Mouse (Mus musculus): ENCODE measurements at regions not wholly inside any gene's neighbourhood (a gene's known extent, or its start where the extent isn't known, plus 50 kb on each side); places are given as distances from the start of the nearest gene placed in this dataset.

DNA sequence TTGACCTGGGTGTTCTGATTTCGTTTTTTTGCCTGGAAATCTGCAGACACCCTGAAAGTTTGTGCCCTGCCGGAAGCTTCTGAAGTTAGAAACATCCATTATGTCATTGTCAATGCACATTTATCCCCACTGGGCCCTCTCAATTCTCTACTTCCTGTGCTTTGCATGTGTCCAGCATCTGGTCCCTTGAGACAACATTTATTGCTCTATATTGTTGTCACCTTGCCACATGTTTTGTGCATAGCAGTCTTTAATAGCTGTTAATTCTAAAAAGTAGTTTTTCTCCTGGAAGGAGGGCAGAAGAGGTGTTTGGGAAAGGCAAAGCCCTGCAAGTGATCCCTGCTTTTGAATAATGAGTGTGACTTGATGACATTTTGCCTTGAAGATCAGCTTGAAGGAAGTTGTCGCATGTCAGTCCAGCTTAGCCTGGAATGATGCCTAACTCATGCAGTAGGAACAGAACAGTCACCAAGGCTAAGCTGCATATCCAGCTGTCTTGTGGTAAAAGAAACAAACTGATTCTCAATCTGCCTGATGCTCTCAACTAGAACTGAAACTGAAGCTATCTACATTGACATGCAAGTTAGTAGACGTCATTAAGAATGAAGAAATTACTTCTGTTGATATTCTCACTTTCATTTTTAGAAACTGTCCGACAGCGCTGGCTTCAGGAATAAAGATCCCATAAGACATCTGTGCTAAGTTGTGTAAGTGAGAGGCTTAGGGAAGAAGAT lies 152.9 kb downstream of the Gm9733 start:
- DNase-seq (ENCODE audit: low read depth, low spot score) = no peak
- 72% methylated on average over 6 of the region's 6 CpGs for WGBS

GRCm38 (mm10) chr3:15181111-15181510 lies 151.0 kb downstream of the Gm9733 start:
- DNase-seq (ENCODE audit: low read depth, low spot score) = no peak
- 96% methylated on average over 5 of the region's 5 CpGs for WGBS

DNA sequence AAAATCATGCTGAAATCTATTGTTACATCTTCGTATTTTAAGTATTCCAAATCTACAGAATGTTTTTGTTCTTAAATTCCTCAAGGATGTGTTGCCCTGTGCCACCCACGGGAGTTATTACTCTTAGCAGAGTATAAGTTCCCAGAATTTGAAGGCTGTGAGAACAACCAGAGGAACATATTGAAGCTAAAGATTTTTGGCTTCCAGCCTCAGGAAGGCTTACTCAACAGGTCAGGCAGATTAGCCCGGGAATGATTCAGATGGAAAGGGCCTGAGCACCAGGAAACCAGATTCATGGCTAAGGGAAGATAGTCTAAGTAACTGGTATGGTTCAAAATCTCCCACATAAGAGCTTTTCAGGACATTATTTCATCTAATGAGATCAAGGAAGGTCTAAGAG lies 145.4 kb downstream of the Gm9733 start:
- no peak for DNase-seq (ENCODE audit: low read depth, low spot score)
- 76% methylated on average over 3 of the region's 3 CpGs for WGBS

DNA sequence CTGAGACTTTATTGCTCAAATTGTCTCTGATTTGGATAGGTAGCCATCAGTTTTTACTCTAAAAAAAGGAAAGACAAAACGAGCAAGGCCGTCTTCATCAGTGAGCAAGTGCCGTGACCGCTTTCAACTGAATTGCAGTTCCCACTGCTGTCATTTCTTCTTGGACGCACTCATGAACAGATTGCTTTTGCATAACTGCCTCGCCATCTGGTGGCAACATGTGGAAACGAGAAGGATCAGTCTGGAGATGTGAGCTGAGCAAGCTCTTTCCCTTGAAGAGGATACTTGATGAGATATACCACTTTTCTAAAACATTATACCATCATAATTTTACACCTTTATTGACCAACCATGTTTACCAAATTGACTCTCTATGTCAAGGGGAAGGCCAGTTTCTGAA lies 137.7 kb downstream of the Gm9733 start:
- 2% methylated on average over 7 of the region's 7 CpGs for WGBS
- DNase-seq (ENCODE audit: low read depth, low spot score) = peak; percentile 73

DNA sequence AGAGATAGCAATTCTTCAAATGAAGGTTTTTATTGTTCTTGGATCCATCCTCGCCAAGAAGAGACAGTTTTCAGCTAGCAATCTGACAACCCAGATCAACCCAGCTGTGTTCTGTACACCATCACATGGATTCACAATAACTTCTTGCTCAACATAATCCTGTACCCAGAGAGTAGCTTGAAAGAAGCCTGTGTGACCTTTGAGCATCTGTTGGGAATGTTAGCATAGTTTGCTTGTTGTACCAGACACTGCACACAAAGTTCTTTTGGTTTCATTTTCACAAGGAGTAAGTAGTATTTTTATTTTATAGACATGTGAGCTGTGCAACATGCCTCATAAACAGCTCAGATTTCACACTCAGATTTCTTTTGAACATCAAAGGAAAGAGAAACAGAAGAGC lies 136.0 kb downstream of the Gm9733 start:
- peak; percentile 28 for DNase-seq (ENCODE audit: low read depth, low spot score)
- 28% methylated on average over 1 of the region's 1 CpGs for WGBS

GRCm38 (mm10) chr3:15198086-15198485 lies 134.0 kb downstream of the Gm9733 start:
- 64% methylated on average over 3 of the region's 3 CpGs for WGBS
- no peak for DNase-seq (ENCODE audit: low read depth, low spot score)

GRCm38 (mm10) chr3:15200309-15200708 lies 131.8 kb downstream of the Gm9733 start:
- WGBS = 82% methylated on average over 1 of the region's 1 CpGs
- DNase-seq (ENCODE audit: low read depth, low spot score) = no peak

DNA sequence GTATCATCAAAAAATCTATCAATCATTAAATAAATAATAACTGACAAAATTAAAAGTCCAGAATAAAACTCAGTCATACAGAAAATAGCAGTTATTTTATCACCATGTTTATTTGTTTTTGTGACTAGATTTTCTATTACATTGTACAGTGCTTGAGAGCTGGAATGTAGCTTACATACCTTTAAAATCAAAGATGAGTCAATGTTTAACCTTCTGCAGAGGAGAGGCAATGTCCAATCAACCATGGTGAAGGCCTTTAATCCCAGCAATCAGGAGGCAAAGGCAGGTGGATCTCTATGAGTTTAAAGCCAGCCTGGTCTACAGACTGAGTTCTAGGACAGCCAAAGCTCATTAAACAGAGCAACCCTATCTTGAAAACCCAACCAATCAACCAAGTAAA lies 131.1 kb downstream of the Gm9733 start:
- no peak for DNase-seq (ENCODE audit: low read depth, low spot score)

- no peak for DNase-seq (ENCODE audit: low read depth, low spot score)
- WGBS = 84% methylated on average over 7 of the region's 7 CpGs
These were observed 129.3 kb downstream of the Gm9733 start for GRCm38 (mm10) chr3:15202760-15203159.

- 42% methylated on average over 6 of the region's 6 CpGs for WGBS
- DNase-seq (ENCODE audit: low read depth, low spot score) = no peak
These were observed 126.6 kb downstream of the Gm9733 start for GRCm38 (mm10) chr3:15205266-15206229.

- 91% methylated on average over 3 of the region's 3 CpGs for WGBS
- no peak for DNase-seq (ENCODE audit: low read depth, low spot score)
These were observed 119.7 kb downstream of the Gm9733 start for GRCm38 (mm10) chr3:15212357-15212756.

- DNase-seq (ENCODE audit: low read depth, low spot score) = no peak
These were observed 114.5 kb downstream of the Gm9733 start for GRCm38 (mm10) chr3:15217591-15217990.

DNA sequence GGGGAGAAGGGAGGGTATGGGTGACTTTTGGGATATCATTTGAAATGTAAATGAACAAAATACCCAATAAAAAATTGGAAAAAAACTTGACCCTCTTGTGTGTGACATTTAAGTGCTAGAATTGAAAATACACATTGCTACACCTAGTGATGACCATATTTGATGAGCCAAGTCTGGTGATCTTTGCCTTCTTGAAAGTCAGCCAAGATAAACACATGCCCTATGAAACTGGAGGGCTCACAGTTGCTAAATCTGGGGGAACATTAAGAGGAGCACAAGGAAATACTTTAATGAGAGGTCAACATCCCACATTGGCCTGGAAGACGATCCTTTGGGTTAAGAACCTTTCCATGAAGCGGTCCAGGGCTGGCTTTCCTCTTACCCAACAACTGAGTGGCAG lies 112.8 kb downstream of the Gm9733 start:
- DNase-seq (ENCODE audit: low read depth, low spot score) = no peak
- 45% methylated on average over 2 of the region's 2 CpGs for WGBS

DNA sequence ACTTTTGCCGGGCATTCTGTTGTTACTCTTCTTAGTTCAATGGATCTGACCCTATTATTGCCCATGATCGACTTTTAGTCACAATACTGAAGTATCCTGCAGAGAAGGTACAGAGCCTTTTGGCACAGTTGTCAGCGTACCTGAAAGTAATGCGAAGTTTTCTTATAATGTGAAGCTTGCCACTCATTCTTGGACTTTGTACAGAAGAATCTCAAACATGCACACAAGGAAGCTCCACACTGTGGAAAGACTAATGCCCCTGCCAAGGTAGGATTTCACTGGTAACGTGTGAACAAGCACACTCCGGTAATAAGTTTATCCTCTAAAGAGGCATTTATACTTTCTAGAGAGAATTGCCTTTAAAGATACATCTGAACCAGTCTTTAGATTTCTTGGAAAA lies 108.8 kb downstream of the Gm9733 start:
- no peak for DNase-seq (ENCODE audit: low read depth, low spot score)
- WGBS = 65% methylated on average over 6 of the region's 6 CpGs

DNA sequence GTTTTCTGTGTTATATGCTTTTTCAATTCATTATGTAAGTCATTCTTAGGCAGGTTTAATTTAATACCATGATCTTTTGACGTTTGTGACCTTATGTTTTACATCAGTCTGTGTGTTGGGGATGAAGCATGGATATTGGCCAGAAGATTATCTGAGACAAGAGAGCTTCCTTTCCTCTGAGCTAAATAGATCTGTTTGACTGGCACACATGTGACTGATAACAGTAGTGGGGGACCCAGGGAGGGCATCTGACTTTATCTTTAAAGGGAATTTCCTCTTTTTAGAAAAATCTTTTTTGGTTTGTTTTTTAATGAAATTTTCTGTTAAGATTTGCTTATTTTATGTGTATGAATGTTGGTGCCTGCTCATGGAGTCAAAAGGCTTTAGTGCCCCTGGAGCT lies 107.7 kb downstream of the Gm9733 start:
- WGBS = 54% methylated on average over 1 of the region's 1 CpGs

DNA sequence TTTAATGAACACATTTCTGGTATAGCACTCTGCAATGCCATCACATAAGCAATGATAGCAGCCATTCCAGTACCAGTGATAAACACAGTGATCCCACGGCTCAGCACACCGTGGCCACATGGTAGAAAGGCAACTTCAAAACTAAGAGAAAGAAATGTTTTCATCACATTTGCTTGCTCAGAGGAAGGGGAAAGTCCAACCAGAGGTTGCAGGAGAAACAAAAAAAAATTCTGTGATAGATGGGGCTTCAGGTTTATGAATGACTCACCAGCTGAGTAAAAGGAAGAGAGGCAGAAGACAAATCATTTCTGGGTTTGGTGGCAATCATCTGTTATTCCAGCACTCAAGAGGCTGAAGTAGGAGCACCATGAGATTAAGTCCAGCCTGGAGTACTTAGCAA lies 103.5 kb downstream of the Gm9733 start:
- DNase-seq (ENCODE audit: low read depth, low spot score) = no peak
- WGBS = 80% methylated on average over 2 of the region's 2 CpGs

More for the DNA sequence above, 107.7 kb downstream of the Gm9733 start:
- DNase-seq (ENCODE audit: low read depth, low spot score) = no peak

DNA sequence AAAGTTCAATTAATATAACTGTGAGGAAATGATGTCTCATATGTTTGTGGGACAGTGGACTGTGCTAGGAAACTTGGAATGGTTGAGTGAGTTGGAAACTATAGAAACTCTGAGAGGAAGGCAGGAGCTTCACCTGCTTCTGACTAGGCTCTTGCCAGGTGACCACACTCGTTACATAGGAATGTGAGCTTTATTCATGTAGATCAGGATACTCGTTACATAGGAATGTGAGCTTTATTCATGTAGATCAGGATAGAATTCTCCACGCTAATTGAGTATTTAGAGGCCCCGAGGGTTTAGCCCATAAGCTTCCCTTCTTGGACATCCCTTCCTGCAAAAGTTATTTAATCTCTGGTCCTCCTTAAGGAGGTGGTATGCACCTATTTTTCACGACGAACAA lies 101.9 kb downstream of the Gm9733 start:
- no peak for DNase-seq (ENCODE audit: low read depth, low spot score)
- 82% methylated on average over 6 of the region's 6 CpGs for WGBS

DNA sequence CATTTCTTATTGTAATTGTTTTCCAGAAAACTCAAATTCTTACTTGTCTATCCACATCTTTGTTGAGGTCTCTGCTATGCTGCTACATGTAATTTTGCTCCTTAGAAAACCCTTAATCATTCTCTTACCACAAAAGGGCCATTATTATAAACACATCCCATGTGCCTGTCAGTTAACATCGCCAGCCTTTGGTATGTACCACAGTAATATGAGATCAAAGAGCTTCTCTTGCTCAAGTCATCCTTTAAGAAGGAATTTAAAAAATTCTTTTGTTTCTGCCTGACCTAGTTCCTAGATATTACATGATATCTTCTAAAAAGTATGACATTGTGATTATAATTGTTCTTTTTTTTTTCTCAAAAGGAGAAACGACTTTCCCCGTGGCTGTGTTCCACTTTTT lies 100.7 kb downstream of the Gm9733 start:
- no peak for DNase-seq (ENCODE audit: low read depth, low spot score)
- 56% methylated on average over 3 of the region's 3 CpGs for WGBS

GRCm38 (mm10) chr3:15237817-15238432 lies 94.2 kb downstream of the Gm9733 start:
- no peak for DNase-seq (ENCODE audit: low read depth, low spot score)
- WGBS = 74% methylated on average over 5 of the region's 5 CpGs

DNA sequence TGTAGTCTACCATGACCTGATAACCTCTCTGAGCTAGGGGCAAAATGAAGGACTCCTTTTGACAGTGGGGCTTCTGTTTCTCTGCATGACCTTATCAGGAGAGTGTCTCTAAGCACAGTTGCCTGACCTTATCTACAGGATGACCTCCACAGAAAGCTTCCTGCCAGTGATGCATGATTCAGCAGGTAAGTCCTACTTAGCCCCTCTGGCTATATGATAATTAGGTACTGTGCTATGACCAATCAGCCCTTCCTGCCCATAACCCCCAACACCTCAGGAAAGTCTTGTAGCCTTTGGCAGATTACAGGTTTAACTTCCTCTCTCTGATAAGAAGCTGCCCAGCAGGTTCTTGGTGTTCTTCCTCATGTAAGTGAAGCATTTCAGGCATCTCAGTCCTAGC lies 89.7 kb downstream of the Gm9733 start:
- no peak for DNase-seq (ENCODE audit: low read depth, low spot score)

DNA sequence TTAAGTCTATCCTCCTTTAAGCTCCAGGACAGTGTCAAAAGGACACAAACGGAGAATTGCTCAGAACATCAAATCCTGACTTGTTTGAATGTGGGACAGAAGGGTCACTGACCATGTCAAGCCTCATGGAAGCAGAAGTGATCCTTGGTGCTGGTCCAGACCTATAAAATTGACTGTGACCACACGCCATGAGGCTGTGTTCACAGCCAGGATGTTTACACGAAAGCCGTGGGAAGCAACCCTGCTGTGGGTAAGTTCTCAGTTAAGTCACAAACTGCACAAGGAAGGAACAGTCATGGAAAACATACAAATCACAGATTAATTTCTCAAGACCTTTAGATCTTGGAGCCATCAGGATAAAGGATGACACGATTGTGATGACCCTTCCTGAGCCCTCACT lies 88.5 kb downstream of the Gm9733 start:
- DNase-seq (ENCODE audit: low read depth, low spot score) = no peak
- WGBS = 37% methylated on average over 5 of the region's 5 CpGs

Data from large intestine, adult 2 months (tissue).